21 mouse cellular contexts compared by ENCODE assay signal in genomic region chr11:5052200-5052854, GRCm38 (mm10). TPM values are rescaled to one million over a fixed set of nuclear protein-coding genes. Genes with fewer than 3 reads are reported as not detected.
DNase-seq lines count a peak whose midpoint lies in the region; ATAC-seq and TF ChIP-seq lines count a peak whose summit lies in the region.
"Had no signal": no experiment of that assay in that cellular context is flagged by ENCODE, and none has a peak within 500 bp of the region (broad histone marks: within the 10 kb centered on the region; RNA-seq: fewer than 3 reads in every experiment).

No protein-coding gene starts in this region.

- H3K36me3 ChIP-seq in forebrain, postnatal 0 days (ENCODE audit: insufficient read depth): no peaks in the 10 kb centered on the region
- H3K36me3 ChIP-seq in forebrain, embryonic 13.5 days (ENCODE audit: poor library complexity, severe bottlenecking): no peaks in the 10 kb centered on the region
- no peaks in the 10 kb centered on the region for H3K36me3 ChIP-seq in limb, embryonic 14.5 days (ENCODE audit: control insufficient read depth, insufficient read depth, low read length)
- H3K36me3 ChIP-seq in limb, embryonic 10.5 days: no peaks in the 10 kb centered on the region
- no peaks in the 10 kb centered on the region for H3K36me3 ChIP-seq in liver, embryonic 12.5 days
- H3K36me3 ChIP-seq: embryonic facial prominence, embryonic 12.5 days; heart, embryonic 12.5 days; intestine, embryonic 15.5 days; midbrain, embryonic 15.5 days had no signal

- H3K27ac ChIP-seq in forebrain, postnatal 0 days (ENCODE audit: low read depth, low read length): no peak overlapping the region
- no peak overlapping the region for H3K27ac ChIP-seq in forebrain, embryonic 13.5 days
- no peak overlapping the region for H3K27ac ChIP-seq in limb, embryonic 14.5 days (replicated peaks; ENCODE audit: low read depth, low read length)
- no peak overlapping the region for H3K27ac ChIP-seq in limb, embryonic 10.5 days
- H3K27ac ChIP-seq in liver, embryonic 12.5 days: no peak overlapping the region
- H3K27ac ChIP-seq: embryonic facial prominence, embryonic 12.5 days; hindbrain, embryonic 14.5 days; intestine, embryonic 15.5 days; liver, embryonic 14.5 days; midbrain, embryonic 15.5 days had no signal

- no peak overlapping the region for H3K4me2 ChIP-seq in forebrain, postnatal 0 days (ENCODE audit: low read depth)
- no peak overlapping the region for H3K4me2 ChIP-seq in forebrain, embryonic 13.5 days
- no peak overlapping the region for H3K4me2 ChIP-seq in limb, embryonic 14.5 days (replicated peaks; ENCODE audit: low read depth, low read length, severe bottlenecking)
- H3K4me2 ChIP-seq in liver, embryonic 12.5 days: no peak overlapping the region
- H3K4me2 ChIP-seq: embryonic facial prominence, embryonic 12.5 days; heart, embryonic 12.5 days; hindbrain, embryonic 14.5 days; intestine, embryonic 15.5 days; midbrain, embryonic 15.5 days had no signal

- no peak overlapping the region for H3K9ac ChIP-seq in forebrain, postnatal 0 days
- no peak overlapping the region for H3K9ac ChIP-seq in forebrain, embryonic 13.5 days
- no peak overlapping the region for H3K9ac ChIP-seq in limb, embryonic 14.5 days (ENCODE audit: low read depth, low read length, severe bottlenecking)
- no peak overlapping the region for H3K9ac ChIP-seq in liver, embryonic 12.5 days
- H3K9ac ChIP-seq: embryonic facial prominence, embryonic 12.5 days; heart, embryonic 12.5 days; hindbrain, embryonic 14.5 days; intestine, embryonic 15.5 days; liver, embryonic 14.5 days; midbrain, embryonic 15.5 days had no signal

- ATAC-seq in forebrain, postnatal 0 days: peak; percentile 28; the same call in 1 of the 2 replicates
- no peak for ATAC-seq in forebrain, embryonic 13.5 days
- no peak for ATAC-seq in limb, embryonic 14.5 days (ENCODE audit: low FRiP score, low read depth)
- no peak for ATAC-seq in liver, embryonic 12.5 days
- ATAC-seq: activated CD4-positive, CD25-positive, alpha-beta regulatory T cell, adult 4 months; CD4-positive, CD25-positive, alpha-beta regulatory T cell, adult 4 months; forebrain, embryonic 16.5 days; intestine, embryonic 15.5 days; midbrain, embryonic 15.5 days had no signal

- H3K9me3 ChIP-seq in forebrain, postnatal 0 days (ENCODE audit: low read length): no peaks in the 10 kb centered on the region
- no peaks in the 10 kb centered on the region for H3K9me3 ChIP-seq in forebrain, embryonic 13.5 days (replicated peaks)
- no peaks in the 10 kb centered on the region for H3K9me3 ChIP-seq in limb, embryonic 14.5 days (ENCODE audit: control insufficient read depth, low read length)
- no peaks in the 10 kb centered on the region for H3K9me3 ChIP-seq in limb, embryonic 10.5 days (replicated peaks)
- no peaks in the 10 kb centered on the region for H3K9me3 ChIP-seq in liver, embryonic 12.5 days (replicated peaks)
- H3K9me3 ChIP-seq: embryonic facial prominence, embryonic 12.5 days; heart, embryonic 12.5 days; intestine, embryonic 15.5 days; midbrain, embryonic 15.5 days had no signal

- no peak for DNase-seq in forebrain, postnatal 0 days
- DNase-seq in limb, embryonic 14.5 days (ENCODE audit: low spot score): peak; percentile 46
- no peak for DNase-seq in limb, embryonic 10.5 days (ENCODE audit: low spot score)
- DNase-seq in frontal cortex, postnatal 36 days (ENCODE audit: low spot score in 2 of 2): peak; percentile 54 to 84
- DNase-seq in right cerebral cortex, postnatal 10 days (ENCODE audit: low spot score in 2 of 2): peak; percentile 54 to 77
- no peak for DNase-seq in natural killer cell, adult 2 months (ENCODE audit: low spot score in 2 of 2)
- DNase-seq: adrenal gland, postnatal 25 days; cerebellum, adult 8-10 months; kidney, postnatal 10 days had no signal

- 72% methylated on average over 10 of the region's 10 CpGs for WGBS in forebrain, postnatal 0 days
- 82% methylated on average over 10 of the region's 10 CpGs for WGBS in forebrain, embryonic 13.5 days
- WGBS in limb, embryonic 14.5 days: 60% methylated on average over 10 of the region's 10 CpGs
- WGBS in limb, embryonic 10.5 days: 76% methylated on average over 10 of the region's 10 CpGs
- 64% methylated on average over 10 of the region's 10 CpGs for WGBS in liver, embryonic 12.5 days (ENCODE audit: insufficient replicate concordance)

- TF ChIP-seq POLR2A in limb, embryonic 14.5 days (IDR thresholded peaks at IDR 0.05; ENCODE audit: borderline replicate concordance, extremely low read depth, insufficient read depth, insufficient read length): no peak

- H3K4me3 ChIP-seq in forebrain, postnatal 0 days (ENCODE audit: low read depth, low read length): no peak overlapping the region
- no peak overlapping the region for H3K4me3 ChIP-seq in forebrain, embryonic 13.5 days
- H3K4me3 ChIP-seq in limb, embryonic 14.5 days (replicated peaks; ENCODE audit: low read length): no peak overlapping the region
- H3K4me3 ChIP-seq in limb, embryonic 10.5 days: no peak overlapping the region
- no peak overlapping the region for H3K4me3 ChIP-seq in liver, embryonic 12.5 days
- H3K4me3 ChIP-seq: embryonic facial prominence, embryonic 12.5 days; heart, embryonic 12.5 days; intestine, embryonic 15.5 days; midbrain, embryonic 15.5 days had no signal

- no peak for TF ChIP-seq CTCF in forebrain, postnatal 0 days (IDR thresholded peaks at IDR 0.05; ENCODE audit: low read depth)

- peaks cover 6% of the 10 kb centered on the region; the same call in 1 of the 2 replicates for H3K27me3 ChIP-seq in forebrain, postnatal 0 days (ENCODE audit: insufficient read depth, low read length)
- peaks cover 22% of the 10 kb centered on the region for H3K27me3 ChIP-seq in forebrain, embryonic 13.5 days
- peaks cover 20% of the 10 kb centered on the region; the same call in 1 of the 2 replicates for H3K27me3 ChIP-seq in limb, embryonic 14.5 days (ENCODE audit: control insufficient read depth, insufficient read depth, low read length)
- H3K27me3 ChIP-seq in limb, embryonic 10.5 days (ENCODE audit: low read depth, poor library complexity, severe bottlenecking): peaks cover 35% of the 10 kb centered on the region
- peaks cover 44% of the 10 kb centered on the region for H3K27me3 ChIP-seq in liver, embryonic 12.5 days (replicated peaks)

- peaks cover 9% of the 10 kb centered on the region for H3K4me1 ChIP-seq in forebrain, postnatal 0 days (ENCODE audit: insufficient read depth)
- H3K4me1 ChIP-seq in forebrain, embryonic 13.5 days: peaks cover 13% of the 10 kb centered on the region
- peaks cover 8% of the 10 kb centered on the region for H3K4me1 ChIP-seq in limb, embryonic 14.5 days (ENCODE audit: control insufficient read depth, insufficient read depth, low read length)
- peaks cover 13% of the 10 kb centered on the region for H3K4me1 ChIP-seq in limb, embryonic 10.5 days
- H3K4me1 ChIP-seq in liver, embryonic 12.5 days: peaks cover 8% of the 10 kb centered on the region

RNA-seq across cellular contexts. Expression of gene Rasl10a, which starts 5.6 kb away (rescaled TPM):
- 2.3 and 6.8 TPM in 2 replicates for total RNA-seq in forebrain, postnatal 0 days (2014; rRNA removed)
- 4.5 and 5.3 TPM in 2 replicates for polyA plus RNA-seq in forebrain, postnatal 0 days (2015; fragmentation: Nextera tagmentation; extraction: Ambion mirVana)
- 0.43 TPM in 1 of 2 replicates, not detected in the other for polyA plus RNA-seq in forebrain, embryonic 13.5 days (2015; fragmentation: Nextera tagmentation; extraction: Ambion mirVana)
- polyA plus RNA-seq in limb, embryonic 14.5 days (2012; rRNA removed): 8.6 and 11.2 TPM in 2 replicates
- 5.9 and 6.6 TPM in 2 replicates for polyA plus RNA-seq in limb, embryonic 14.5 days (2014; fragmentation: Nextera tagmentation; extraction: Ambion mirVana)
- 0.34 and 0.51 TPM in 2 replicates for polyA plus RNA-seq in limb, embryonic 10.5 days (2016; fragmentation: Nextera tagmentation; extraction: Ambion mirVana)
- 0.77 and 1.1 TPM in 2 replicates for polyA plus RNA-seq in liver, embryonic 12.5 days (2016; fragmentation: Nextera tagmentation; extraction: Ambion mirVana)
- total RNA-seq: common myeloid progenitor, adult 5-6 weeks had no signal
- polyA plus RNA-seq: activated CD4-positive, CD25-positive, alpha-beta regulatory T cell, adult 4 months; CD4-positive, CD25-positive, alpha-beta regulatory T cell, adult 4 months had no signal

RNA-seq across cellular contexts. Expression of gene Gas2l1, which starts 12.8 kb away (rescaled TPM):
- 25.9 and 30.7 TPM in 2 replicates for total RNA-seq in forebrain, postnatal 0 days (2014; rRNA removed)
- polyA plus RNA-seq in forebrain, postnatal 0 days (2015; fragmentation: Nextera tagmentation; extraction: Ambion mirVana): 18.7 and 23.3 TPM in 2 replicates
- 13.2 and 15.2 TPM in 2 replicates for polyA plus RNA-seq in forebrain, embryonic 13.5 days (2015; fragmentation: Nextera tagmentation; extraction: Ambion mirVana)
- 41.4 and 54.1 TPM in 2 replicates for polyA plus RNA-seq in limb, embryonic 14.5 days (2012; rRNA removed)
- polyA plus RNA-seq in limb, embryonic 14.5 days (2014; fragmentation: Nextera tagmentation; extraction: Ambion mirVana): 38.0 and 43.9 TPM in 2 replicates
- polyA plus RNA-seq in limb, embryonic 10.5 days (2016; fragmentation: Nextera tagmentation; extraction: Ambion mirVana): 27.5 and 34.4 TPM in 2 replicates
- polyA plus RNA-seq in liver, embryonic 12.5 days (2016; fragmentation: Nextera tagmentation; extraction: Ambion mirVana): 35.2 and 37.5 TPM in 2 replicates
- total RNA-seq: common myeloid progenitor, adult 5-6 weeks had no signal

RNA-seq across cellular contexts. Expression of gene Rhbdd3, which starts 46.4 kb away (rescaled TPM):
- total RNA-seq in forebrain, postnatal 0 days (2014; rRNA removed): 31.0 and 34.5 TPM in 2 replicates
- 33.3 and 36.6 TPM in 2 replicates for polyA plus RNA-seq in forebrain, postnatal 0 days (2015; fragmentation: Nextera tagmentation; extraction: Ambion mirVana)
- 25.8 and 26.3 TPM in 2 replicates for polyA plus RNA-seq in forebrain, embryonic 13.5 days (2015; fragmentation: Nextera tagmentation; extraction: Ambion mirVana)
- polyA plus RNA-seq in limb, embryonic 14.5 days (2012; rRNA removed): 48.1 and 63.9 TPM in 2 replicates
- 24.6 and 27.4 TPM in 2 replicates for polyA plus RNA-seq in limb, embryonic 14.5 days (2014; fragmentation: Nextera tagmentation; extraction: Ambion mirVana)
- polyA plus RNA-seq in limb, embryonic 10.5 days (2016; fragmentation: Nextera tagmentation; extraction: Ambion mirVana): 29.0 and 31.6 TPM in 2 replicates
- 19.0 and 22.9 TPM in 2 replicates for polyA plus RNA-seq in liver, embryonic 12.5 days (2016; fragmentation: Nextera tagmentation; extraction: Ambion mirVana)

RNA-seq across cellular contexts. Expression of gene Ewsr1, which starts 46.7 kb away (rescaled TPM):
- 271 and 355 TPM in 2 replicates for total RNA-seq in forebrain, postnatal 0 days (2014; rRNA removed)
- 362 and 390 TPM in 2 replicates for polyA plus RNA-seq in forebrain, postnatal 0 days (2015; fragmentation: Nextera tagmentation; extraction: Ambion mirVana)
- 808 and 853 TPM in 2 replicates for polyA plus RNA-seq in forebrain, embryonic 13.5 days (2015; fragmentation: Nextera tagmentation; extraction: Ambion mirVana)
- 828 and 880 TPM in 2 replicates for polyA plus RNA-seq in limb, embryonic 14.5 days (2012; rRNA removed)
- polyA plus RNA-seq in limb, embryonic 14.5 days (2014; fragmentation: Nextera tagmentation; extraction: Ambion mirVana): 357 and 409 TPM in 2 replicates
- polyA plus RNA-seq in limb, embryonic 10.5 days (2016; fragmentation: Nextera tagmentation; extraction: Ambion mirVana): 893 and 996 TPM in 2 replicates
- polyA plus RNA-seq in liver, embryonic 12.5 days (2016; fragmentation: Nextera tagmentation; extraction: Ambion mirVana): 432 and 434 TPM in 2 replicates

Comparison
In these comparisons a context has a peak if more than half of its experiments do, and no peak if none do; other contexts are left out.
1. DNase-seq: peak in limb, embryonic 14.5 days (single experiment), frontal cortex, postnatal 36 days (2 of 2) and right cerebral cortex, postnatal 10 days (2 of 2); none in forebrain, postnatal 0 days (single experiment), limb, embryonic 10.5 days (single experiment) and natural killer cell, adult 2 months (0 of 2).